Mouse (Mus musculus) C2C12 (cell line): ENCODE data around the gene Fitm1. TPM values are rescaled to one million over a fixed set of nuclear protein-coding genes. Genes with fewer than 3 reads are reported as not detected.

Experiments
- H3K27me3 ChIP-seq: one replicate; pipeline ENCODE4 v1.6.1; 2011; ENCODE audit not compliant: control insufficient read depth, insufficient read depth, insufficient read length
- H3K36me3 ChIP-seq: one replicate; pipeline ENCODE4 v1.6.1; 2011; ENCODE audit not compliant: control insufficient read depth, insufficient read depth
- H3K4me3 ChIP-seq: one replicate; pipeline ENCODE4 v1.5.1; 2011; ENCODE audit warnings: mild to moderate bottlenecking, control low read depth; ENCODE audit not compliant: poor library complexity, insufficient read depth, severe bottlenecking
- H3K79me2 ChIP-seq: one replicate; pipeline ENCODE4 v1.6.1; 2011; ENCODE audit not compliant: control insufficient read depth, insufficient read depth
- H3K79me3 ChIP-seq: one replicate; pipeline ENCODE4 v1.6.1; 2011; ENCODE audit warnings: low read depth, control low read depth
- H3ac ChIP-seq: one replicate; pipeline ENCODE3; 2011; ENCODE audit warnings: low read depth; ENCODE audit not compliant: control insufficient read depth, insufficient read length
- CEBPB ChIP-seq: IDR thresholded peaks from one replicate; pipeline ENCODE4 v1.6.1; 2011; ENCODE audit warnings: low read depth, mild to moderate bottlenecking, control low read depth, moderate library complexity
- CTCF ChIP-seq: IDR thresholded peaks from one replicate; pipeline ENCODE4 v1.5.1; 2011; ENCODE audit not compliant: control insufficient read depth, insufficient read depth, insufficient read length
- FOSL1 ChIP-seq: IDR thresholded peaks from one replicate; pipeline ENCODE4 v1.8.0; 2011; ENCODE audit warnings: mild to moderate bottlenecking, low read length; ENCODE audit not compliant: poor library complexity, insufficient read depth, severe bottlenecking
- MAX ChIP-seq: IDR thresholded peaks from one replicate; pipeline ENCODE4 v1.6.1; 2011; ENCODE audit warnings: mild to moderate bottlenecking, control low read depth
- MYOD1 ChIP-seq: IDR thresholded peaks from one replicate; pipeline ENCODE4 v1.6.1; 2011; ENCODE audit warnings: low read depth; ENCODE audit not compliant: control insufficient read depth, insufficient read length
- MYOG ChIP-seq: IDR thresholded peaks from one replicate; pipeline ENCODE4 v1.6.1; 2011; ENCODE audit not compliant: control insufficient read depth, insufficient read length; ENCODE audit errors: extremely low read depth
- USF1 ChIP-seq: IDR thresholded peaks from one replicate; pipeline ENCODE4 v1.6.1; 2011; ENCODE audit warnings: low read depth, mild to moderate bottlenecking, control low read depth, moderate library complexity
- polyA plus RNA-seq: library from polyadenylated mRNA; unstranded; fragments of >200 nt; fragmentation: generic; extraction: Trizol; gene quantifications from one replicate; pipeline ENCODE4 v1.2.1, GENCODE M21; 2012; ENCODE audit warnings: missing spikeins

Fitm1 gene
- polyA plus RNA-seq, 1 experiment = 0.40 TPM

DNA sequence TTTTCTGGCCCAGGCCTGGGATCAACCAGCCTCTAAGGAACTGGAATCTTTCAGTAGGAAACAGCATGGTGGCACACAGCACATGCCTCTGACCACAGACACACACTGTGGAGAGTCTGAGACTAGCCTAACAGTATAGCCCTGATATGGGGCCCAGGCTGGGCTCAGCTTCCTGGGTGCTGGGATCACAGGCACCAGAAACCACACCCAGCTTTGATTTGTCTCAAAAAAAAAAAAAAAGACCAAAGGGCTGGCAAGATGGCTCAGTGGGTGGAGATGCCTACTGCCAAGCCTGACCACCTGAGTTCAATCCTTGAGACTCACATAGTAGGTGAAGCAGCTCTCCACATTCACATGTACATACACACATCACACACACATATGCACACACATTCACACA lies 20.8 kb upstream of the Fitm1 start:
- Histone ChIP-seq H3K79me3 (no peaks in the 10 kb centered on the region), H3ac (no peak overlapping the region), H3K27me3 (no peaks in the 10 kb centered on the region), H3K4me3 (no peak overlapping the region), H3K79me2 (no peaks in the 10 kb centered on the region), H3K36me3 (peaks cover 8% of the 10 kb centered on the region)
- no peak for TF ChIP-seq MYOG
- TF ChIP-seq USF1 = no peak
- no peak for TF ChIP-seq CEBPB
- no peak for TF ChIP-seq MAX
- TF ChIP-seq MYOD1 = no peak
- TF ChIP-seq CTCF = no peak
- no peak for TF ChIP-seq FOSL1

GRCm38 (mm10) chr14:55555788-55556187 lies 19.6 kb upstream of the Fitm1 start:
- no peaks in the 10 kb centered on the region for H3K79me3 ChIP-seq
- no peak overlapping the region for H3ac ChIP-seq
- H3K79me2 ChIP-seq = no peaks in the 10 kb centered on the region
- TF ChIP-seq CTCF = no peak
- no peak for TF ChIP-seq MYOG
- TF ChIP-seq USF1 = no peak
- no peak for TF ChIP-seq FOSL1
- TF ChIP-seq CEBPB = no peak
- no peak for TF ChIP-seq MYOD1
- TF ChIP-seq MAX = no peak
- no peaks in the 10 kb centered on the region for H3K36me3 ChIP-seq
- no peak overlapping the region for H3K4me3 ChIP-seq
- no peaks in the 10 kb centered on the region for H3K27me3 ChIP-seq

- Histone ChIP-seq H3K36me3 (no peaks in the 10 kb centered on the region), H3K79me2 (no peaks in the 10 kb centered on the region), H3ac (no peak overlapping the region), H3K4me3 (no peak overlapping the region), H3K79me3 (no peaks in the 10 kb centered on the region), H3K27me3 (no peaks in the 10 kb centered on the region)
- TF ChIP-seq MAX (peak; percentile 30), CEBPB (no peak), CTCF (peak; percentile 58), MYOD1 (no peak), USF1 (no peak), FOSL1 (no peak), MYOG (no peak)
These were observed 18.4 kb upstream of the Fitm1 start for GRCm38 (mm10) chr14:55557003-55557402.

DNA sequence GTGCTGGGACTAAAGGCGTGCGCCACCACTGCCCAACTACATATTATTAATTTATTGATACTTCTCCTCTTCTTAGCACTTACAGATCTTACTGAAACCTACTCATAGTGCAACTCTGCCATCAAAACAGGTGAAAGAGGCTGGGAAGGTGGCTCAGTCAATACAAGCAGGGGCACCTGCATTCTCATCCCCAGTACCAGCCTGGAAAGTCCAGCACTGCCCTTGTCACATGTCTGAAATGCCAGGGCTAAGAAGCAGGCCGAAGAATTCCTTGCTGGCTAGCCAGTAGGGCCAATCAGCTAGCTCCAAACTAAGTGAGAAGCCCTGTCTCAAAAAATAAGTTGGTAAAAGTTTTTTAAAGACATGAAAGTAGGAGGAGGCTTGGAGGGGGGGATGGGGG lies 17.8 kb upstream of the Fitm1 start:
- Histone ChIP-seq H3ac (no peak overlapping the region), H3K36me3 (no peaks in the 10 kb centered on the region), H3K4me3 (no peak overlapping the region), H3K79me3 (no peaks in the 10 kb centered on the region), H3K79me2 (no peaks in the 10 kb centered on the region), H3K27me3 (no peaks in the 10 kb centered on the region)
- TF ChIP-seq CTCF (no peak), MYOG (no peak), MAX (no peak), USF1 (no peak), FOSL1 (no peak), CEBPB (no peak), MYOD1 (no peak)

DNA sequence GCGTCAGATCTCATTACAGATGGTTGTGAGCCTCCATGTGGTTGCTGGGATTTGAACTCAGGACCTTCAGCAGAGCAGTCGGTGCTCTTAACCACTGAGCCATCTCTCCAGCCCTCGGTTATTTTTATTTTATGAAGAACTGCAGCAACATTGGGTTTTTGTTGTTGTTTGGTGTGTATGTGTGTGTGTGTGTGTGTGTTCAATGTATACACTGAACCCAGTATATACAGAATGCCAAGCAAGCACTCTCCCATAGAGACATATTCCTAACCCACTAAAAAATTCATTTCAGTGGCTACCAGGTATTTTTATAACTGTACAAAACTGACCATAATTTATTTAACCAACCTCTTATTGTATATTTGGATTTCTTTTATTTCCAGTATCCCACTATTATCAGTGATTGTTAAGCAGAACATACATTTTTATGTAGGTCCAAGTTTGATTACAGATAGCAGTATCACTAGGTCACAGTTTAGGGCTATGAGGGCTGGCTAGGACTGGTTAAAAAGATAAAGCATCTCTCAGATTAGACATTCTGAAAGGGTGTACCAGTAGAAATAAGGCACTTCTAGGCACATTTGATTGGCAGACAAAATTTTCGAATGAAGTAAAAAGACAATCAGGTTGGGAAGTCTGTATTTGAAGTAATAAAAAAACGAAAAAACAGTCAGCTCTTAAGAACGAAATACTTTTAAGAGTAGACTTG lies 16.5 kb upstream of the Fitm1 start:
- Histone ChIP-seq H3K36me3 (no peaks in the 10 kb centered on the region), H3K79me3 (no peaks in the 10 kb centered on the region), H3K79me2 (no peaks in the 10 kb centered on the region), H3ac (no peak overlapping the region), H3K27me3 (no peaks in the 10 kb centered on the region), H3K4me3 (no peak overlapping the region)
- no peak for TF ChIP-seq FOSL1
- TF ChIP-seq MYOG = no peak
- no peak for TF ChIP-seq CEBPB
- TF ChIP-seq CTCF = no peak
- TF ChIP-seq MYOD1 = no peak
- TF ChIP-seq USF1 = no peak
- TF ChIP-seq MAX = no peak

DNA sequence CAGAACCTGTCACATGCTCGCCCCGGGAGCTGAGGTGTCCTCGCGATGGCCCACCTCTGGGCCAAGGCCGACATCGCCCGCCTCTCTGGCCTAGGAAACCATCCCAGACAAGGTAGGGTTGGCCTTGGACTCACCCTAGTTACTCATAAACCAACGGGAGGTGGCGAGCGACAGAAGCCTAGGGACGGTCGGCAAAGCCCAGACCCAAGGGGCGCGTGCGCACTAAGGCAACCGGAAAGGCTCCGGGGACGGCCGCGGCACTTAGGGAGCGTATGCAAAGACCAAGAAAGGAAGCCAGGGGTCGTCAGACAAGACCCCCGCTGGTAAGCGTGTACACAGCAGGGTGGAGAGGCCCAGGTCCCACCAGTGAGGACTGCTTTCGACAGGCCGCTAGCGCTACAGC lies 15.6 kb upstream of the Fitm1 start, which contains the start of gene Dcaf11:
Gene Dcaf11 (plus strand): TSS at position 208 of the 403 bp plus-strand sequence.
- no peaks in the 10 kb centered on the region for H3K79me2 ChIP-seq
- peak within 1 kb of the TSS; percentile 55 for H3K4me3 ChIP-seq
- H3K36me3 ChIP-seq = no peaks in the 10 kb centered on the region
- no peaks in the 10 kb centered on the region for H3K27me3 ChIP-seq
- H3ac ChIP-seq = peak within 1 kb of the TSS; percentile 84
- no peaks in the 10 kb centered on the region for H3K79me3 ChIP-seq
- TF ChIP-seq CTCF (no peak), USF1 (no peak), FOSL1 (no peak), MAX (no peak), CEBPB (no peak), MYOG (no peak), MYOD1 (no peak)
